Mouse (Mus musculus): ENCODE results near the gene Usf2. TPM values are rescaled to one million over a fixed set of nuclear protein-coding genes. Genes with fewer than 3 reads are reported as not detected.
A peak's percentile ranks its signal among the peaks of the same experiment; 100 is the strongest.
"Not testable (repeated sequence)": the region's sequence is repeated elsewhere in the genome, so short reads cannot be mapped to it uniquely, and the experiment has no call there.

Gene Usf2
- polyA plus RNA-seq, 1 experiment from 2014 or later = 21.9 TPM

DNA sequence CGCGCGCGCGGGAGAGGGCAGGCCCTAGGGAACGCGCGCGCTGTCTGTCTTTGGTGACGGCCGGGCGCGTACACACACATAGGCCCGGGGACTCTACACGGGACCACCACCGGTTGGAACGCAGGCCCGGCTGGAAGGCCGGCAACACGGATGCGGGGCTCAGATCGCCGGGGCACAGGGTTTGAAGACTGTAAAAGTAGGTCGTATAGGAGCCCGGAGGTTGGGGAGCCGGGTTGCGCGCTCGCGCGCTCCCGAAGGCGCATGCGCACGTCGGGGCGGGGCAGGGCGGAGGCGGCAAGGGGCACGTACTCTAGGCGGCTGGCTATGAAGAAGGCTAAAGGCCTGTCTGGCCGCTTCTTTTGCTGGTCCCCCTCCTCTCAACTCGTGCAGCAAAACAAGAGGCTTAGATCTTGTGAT lies 772 bp upstream of the Usf2 start:
- no peaks in the 10 kb centered on the region for H3K9me3 ChIP-seq
- peaks cover 23% of the 10 kb centered on the region for H3K4me1 ChIP-seq
- ATAC-seq (ENCODE audit: insufficient number of reproducible peaks, insufficient read depth, low FRiP score, low TSS enrichment, low read depth) = peak; percentile 18; the same call in 1 of the 2 replicates
- peak overlapping the region; percentile 99 for H3K9ac ChIP-seq
- peak overlapping the region; percentile 71 for H3K4me2 ChIP-seq
- H3K36me3 ChIP-seq = peaks cover 44% of the 10 kb centered on the region
- H3K4me3 ChIP-seq = peak overlapping the region; percentile 91
- H3K27ac ChIP-seq = peak overlapping the region; percentile 98
- under 1% methylated on average over 43 of the region's 43 CpGs for WGBS
- no peaks in the 10 kb centered on the region for H3K27me3 ChIP-seq

DNA sequence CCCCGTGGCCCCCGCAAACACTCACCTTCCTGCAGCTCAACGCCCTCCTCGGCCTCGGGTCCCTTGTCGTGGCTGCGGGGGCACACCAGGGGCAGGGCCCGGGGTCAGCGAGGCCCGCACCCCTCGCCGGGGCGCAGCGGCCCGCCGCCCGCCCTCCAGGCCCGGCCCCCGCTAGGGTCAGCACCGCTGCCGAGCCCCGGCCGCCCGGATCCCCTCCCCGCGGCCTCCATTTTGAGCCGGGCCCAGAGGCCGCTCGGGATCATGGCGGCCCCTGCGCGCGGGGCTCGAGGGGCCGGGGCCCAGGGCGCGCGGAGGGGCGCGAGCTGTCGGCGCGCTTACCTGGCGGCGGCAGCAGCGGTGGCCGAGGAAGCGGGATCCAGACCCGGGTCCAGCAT lies 249 bp downstream of the Usf2 start:
- H3K27ac ChIP-seq = peak overlapping the region; percentile 98
- peak; percentile 12; the same call in 1 of the 2 replicates for ATAC-seq (ENCODE audit: insufficient number of reproducible peaks, insufficient read depth, low FRiP score, low TSS enrichment, low read depth)
- peaks cover 23% of the 10 kb centered on the region for H3K4me1 ChIP-seq
- peak overlapping the region; percentile 82 for H3K4me2 ChIP-seq
- no peaks in the 10 kb centered on the region for H3K27me3 ChIP-seq
- peak overlapping the region; percentile 91 for H3K4me3 ChIP-seq
- peak overlapping the region; percentile 99 for H3K9ac ChIP-seq
- WGBS = 1% methylated on average over 38 of the region's 49 CpGs
- H3K36me3 ChIP-seq = peaks cover 53% of the 10 kb centered on the region
- H3K9me3 ChIP-seq = no peaks in the 10 kb centered on the region

DNA sequence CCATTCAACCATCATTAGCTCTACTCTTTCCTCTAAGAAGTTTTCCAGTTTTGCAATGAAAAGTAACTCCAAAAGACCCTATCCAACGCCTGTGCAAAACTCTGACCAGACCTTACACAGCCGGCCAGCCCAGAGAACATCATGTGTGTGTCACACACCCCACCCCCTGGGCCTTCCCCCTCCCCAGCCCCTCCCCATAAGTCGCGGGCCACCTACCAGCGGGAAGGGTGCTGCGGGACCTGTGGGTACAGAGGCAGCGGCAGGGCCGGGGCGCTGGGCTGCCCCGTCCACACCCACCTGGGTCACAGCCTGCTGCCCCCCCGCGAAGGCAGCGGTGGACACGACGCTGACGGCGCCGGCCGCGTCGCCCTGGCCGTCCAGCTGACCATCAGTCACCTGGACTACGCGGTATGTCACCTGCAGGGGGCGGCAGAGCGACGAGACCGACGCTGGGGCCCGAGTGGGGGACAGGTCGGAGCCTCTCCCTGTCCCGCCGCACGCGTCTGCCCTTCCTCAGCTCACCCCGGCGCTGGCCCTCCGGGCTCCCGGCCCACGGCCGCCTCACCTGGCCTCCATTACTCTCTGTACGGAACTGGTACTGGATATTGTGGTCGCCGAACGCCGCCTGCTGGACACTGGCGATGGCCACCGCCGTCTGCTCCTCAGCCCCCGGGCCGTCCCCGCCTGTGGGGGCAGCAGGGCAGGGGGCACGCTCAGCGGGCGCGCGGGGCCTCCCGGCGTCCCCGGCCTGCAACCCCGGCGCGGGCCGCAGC lies 833 bp downstream of the Usf2 start:
- peak overlapping the region; percentile 99 for H3K9ac ChIP-seq
- H3K27ac ChIP-seq = peak overlapping the region; percentile 98
- H3K4me2 ChIP-seq = peak overlapping the region; percentile 82
- peaks cover 23% of the 10 kb centered on the region for H3K4me1 ChIP-seq
- H3K36me3 ChIP-seq = peaks cover 58% of the 10 kb centered on the region
- no peaks in the 10 kb centered on the region for H3K27me3 ChIP-seq
- H3K9me3 ChIP-seq = no peaks in the 10 kb centered on the region
- WGBS = under 1% methylated on average over 64 of the region's 64 CpGs
- ATAC-seq (ENCODE audit: insufficient number of reproducible peaks, insufficient read depth, low FRiP score, low TSS enrichment, low read depth) = peak; percentile 66
- H3K4me3 ChIP-seq = peak overlapping the region; percentile 91

DNA sequence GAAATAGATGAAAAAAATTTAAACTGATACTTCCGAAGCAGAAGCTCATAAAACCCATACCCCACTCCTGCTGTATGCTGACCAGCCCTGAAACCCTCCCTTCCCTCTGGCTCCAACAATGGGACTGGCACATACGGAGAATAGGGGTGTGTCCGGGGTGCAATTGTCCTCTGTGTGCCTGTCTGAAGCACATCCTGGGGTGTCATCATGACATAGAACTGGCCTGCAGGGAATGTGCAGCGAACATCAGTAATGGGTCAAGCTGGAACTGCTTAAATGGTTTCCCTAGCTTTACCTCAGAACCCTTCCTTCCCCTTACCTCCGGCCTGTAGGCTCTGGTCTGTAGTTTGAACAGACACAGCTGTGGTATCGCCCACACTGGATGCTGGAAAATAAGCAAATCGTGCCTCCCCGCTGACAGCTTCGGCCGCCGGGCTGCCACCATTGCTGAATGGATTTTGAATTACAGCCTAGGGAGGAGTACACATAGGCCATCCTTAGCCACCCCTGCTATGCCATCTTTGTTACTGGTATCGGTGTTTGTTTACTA lies 1.6 kb downstream of the Usf2 start:
- peaks cover 23% of the 10 kb centered on the region for H3K4me1 ChIP-seq
- peaks cover 65% of the 10 kb centered on the region for H3K36me3 ChIP-seq
- H3K4me3 ChIP-seq = peak overlapping the region; percentile 91
- peak overlapping the region; percentile 82 for H3K4me2 ChIP-seq
- WGBS = 83% methylated on average over 12 of the region's 12 CpGs
- H3K27me3 ChIP-seq = no peaks in the 10 kb centered on the region
- no peak for ATAC-seq (ENCODE audit: insufficient number of reproducible peaks, insufficient read depth, low FRiP score, low TSS enrichment, low read depth)
- no peak overlapping the region for H3K27ac ChIP-seq
- H3K9me3 ChIP-seq = no peaks in the 10 kb centered on the region
- H3K9ac ChIP-seq = peak overlapping the region; percentile 99

DNA sequence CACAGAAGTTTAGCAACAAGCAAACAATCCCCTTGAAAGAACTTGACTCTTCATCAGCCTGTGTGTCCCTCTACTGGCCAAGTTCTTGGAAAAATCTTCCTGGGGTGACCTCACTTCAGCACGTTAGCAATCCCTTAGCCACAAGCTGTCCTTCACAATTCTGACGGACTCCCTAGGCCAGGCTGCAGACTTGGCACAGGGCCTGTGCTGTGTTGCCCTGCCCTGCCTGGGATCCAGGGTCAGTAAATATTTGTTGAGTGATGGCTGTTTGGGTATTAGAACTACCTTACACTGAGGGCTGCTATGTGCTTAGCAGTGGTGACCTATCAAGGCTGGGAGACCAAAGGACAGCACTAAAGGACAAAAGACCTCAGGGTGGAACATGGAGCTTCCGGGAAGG lies 2.6 kb downstream of the Usf2 start:
- 89% methylated on average over 3 of the region's 3 CpGs for WGBS
- H3K36me3 ChIP-seq = peaks cover 68% of the 10 kb centered on the region

DNA sequence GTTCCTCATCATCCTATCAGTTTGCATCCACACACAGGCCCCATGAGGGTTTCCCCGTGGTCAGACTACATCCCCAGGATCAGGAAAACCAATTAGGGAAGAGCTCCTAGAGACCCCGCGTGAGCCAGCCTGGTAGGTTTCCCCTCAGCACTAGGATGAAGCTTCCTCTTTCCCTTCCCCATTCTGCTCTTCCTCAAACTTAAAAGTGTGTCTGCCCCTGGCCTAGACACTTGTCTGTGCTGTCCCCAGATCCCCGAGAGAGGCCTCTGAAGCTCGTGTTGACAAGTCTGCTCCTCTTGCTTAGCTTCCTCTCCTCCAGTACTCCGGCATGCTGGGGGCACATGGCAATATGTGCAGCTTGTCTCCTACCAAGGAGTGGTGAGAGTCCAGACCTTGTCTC lies 3.1 kb downstream of the Usf2 start:
- Histone ChIP-seq H3K27me3 (no peaks in the 10 kb centered on the region), H3K36me3 (peaks cover 66% of the 10 kb centered on the region)
- no peak for ATAC-seq (ENCODE audit: insufficient number of reproducible peaks, insufficient read depth, low FRiP score, low TSS enrichment, low read depth)

More for the DNA sequence above, 2.6 kb downstream of the Usf2 start:
- H3K27ac ChIP-seq = no peak overlapping the region
- no peak overlapping the region for H3K4me3 ChIP-seq
- H3K4me2 ChIP-seq = no peak overlapping the region
- no peak for ATAC-seq (ENCODE audit: insufficient number of reproducible peaks, insufficient read depth, low FRiP score, low TSS enrichment, low read depth)
- no peaks in the 10 kb centered on the region for H3K27me3 ChIP-seq
- no peaks in the 10 kb centered on the region for H3K9me3 ChIP-seq
- 0 out of 2 replicates have a peak overlapping the region, but pooled peaks have one; percentile 27 for H3K9ac ChIP-seq
- H3K4me1 ChIP-seq = peaks cover 23% of the 10 kb centered on the region

DNA sequence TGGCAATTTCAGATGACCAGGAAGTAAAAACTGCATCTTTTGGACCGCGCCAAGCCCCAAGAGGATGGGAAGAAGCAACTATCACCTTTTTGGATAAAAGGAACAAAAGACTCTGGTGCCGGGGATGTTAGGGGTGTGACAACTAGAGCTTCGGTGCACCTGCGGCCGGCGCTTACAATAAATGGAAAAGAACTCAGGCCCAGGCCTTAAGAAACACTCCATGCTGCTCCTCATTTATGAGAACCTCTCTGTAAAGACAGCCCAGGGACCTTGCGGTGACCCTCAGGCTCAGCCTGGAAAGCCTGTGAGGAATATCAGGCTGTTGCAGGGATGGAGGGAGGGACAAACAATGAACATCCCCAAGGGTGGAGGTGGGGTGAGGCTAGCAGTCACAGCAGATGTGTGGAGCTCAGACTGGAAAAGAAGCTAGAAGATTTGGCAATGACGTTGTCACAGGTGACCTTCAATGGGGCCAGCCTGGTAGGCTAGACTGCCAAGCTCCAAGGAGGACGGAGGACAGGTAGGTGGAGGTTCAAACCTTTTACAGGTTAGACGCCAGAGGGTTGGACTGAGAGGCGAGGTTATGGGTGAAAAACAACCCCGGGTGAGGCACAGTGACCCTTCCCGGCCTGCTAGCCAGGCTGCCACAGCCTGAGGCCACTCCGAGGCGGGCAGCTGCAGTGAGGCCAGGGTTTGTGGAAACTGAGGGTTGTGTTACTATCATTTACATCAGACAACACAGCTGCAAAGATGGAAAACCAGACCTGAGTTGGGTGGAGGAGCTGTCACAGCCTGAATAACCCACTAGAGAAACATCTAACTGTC lies 4.0 kb downstream of the Usf2 start:
- no peaks in the 10 kb centered on the region for H3K27me3 ChIP-seq
- WGBS = 93% methylated on average over 16 of the region's 16 CpGs
- peaks cover 10% of the 10 kb centered on the region for H3K4me1 ChIP-seq
- no peak overlapping the region for H3K4me3 ChIP-seq
- H3K4me2 ChIP-seq = no peak overlapping the region
- peaks cover 63% of the 10 kb centered on the region for H3K36me3 ChIP-seq
- H3K9me3 ChIP-seq = no peaks in the 10 kb centered on the region
- no peak for ATAC-seq (ENCODE audit: insufficient number of reproducible peaks, insufficient read depth, low FRiP score, low TSS enrichment, low read depth)
- H3K27ac ChIP-seq = no peak overlapping the region
- no peak overlapping the region for H3K9ac ChIP-seq

More for the DNA sequence above, 3.1 kb downstream of the Usf2 start:
- H3K27ac ChIP-seq = no peak overlapping the region
- 88% methylated on average over 6 of the region's 6 CpGs for WGBS
- no peak overlapping the region for H3K4me2 ChIP-seq
- 0 out of 2 replicates have a peak overlapping the region, but pooled peaks have one; percentile 27 for H3K9ac ChIP-seq
- no peaks in the 10 kb centered on the region for H3K9me3 ChIP-seq
- peaks cover 17% of the 10 kb centered on the region for H3K4me1 ChIP-seq
- no peak overlapping the region for H3K4me3 ChIP-seq

DNA sequence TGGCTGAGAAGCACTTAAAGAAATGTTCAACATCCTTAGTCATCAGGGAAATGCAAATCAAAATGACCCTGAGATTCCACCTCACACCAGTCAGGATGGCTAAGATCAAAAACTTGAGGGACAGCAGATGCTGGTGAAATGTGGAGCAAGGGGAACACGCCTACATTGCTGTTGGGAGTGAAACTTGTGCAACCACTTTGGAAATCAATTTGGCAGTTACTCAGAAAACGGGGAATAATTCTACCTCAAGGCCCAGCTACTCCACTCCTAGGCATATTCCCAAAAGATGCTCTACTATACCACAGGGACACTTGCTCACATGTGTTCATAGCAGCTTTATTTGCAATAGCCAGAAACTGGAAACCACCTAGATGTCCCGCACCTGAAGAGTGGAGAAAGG lies 6.7 kb downstream of the Usf2 start:
- H3K4me3 ChIP-seq; H3K4me2 ChIP-seq; H3K27ac ChIP-seq; H3K27me3 ChIP-seq; H3K9me3 ChIP-seq; ATAC-seq (ENCODE audit: insufficient number of reproducible peaks, insufficient read depth, low FRiP score, low TSS enrichment, low read depth); H3K9ac ChIP-seq; H3K4me1 ChIP-seq: not testable (repeated sequence)
- H3K36me3 ChIP-seq = peaks cover 75% of the 10 kb centered on the region
- 90% methylated on average over 3 of the region's 3 CpGs for WGBS

DNA sequence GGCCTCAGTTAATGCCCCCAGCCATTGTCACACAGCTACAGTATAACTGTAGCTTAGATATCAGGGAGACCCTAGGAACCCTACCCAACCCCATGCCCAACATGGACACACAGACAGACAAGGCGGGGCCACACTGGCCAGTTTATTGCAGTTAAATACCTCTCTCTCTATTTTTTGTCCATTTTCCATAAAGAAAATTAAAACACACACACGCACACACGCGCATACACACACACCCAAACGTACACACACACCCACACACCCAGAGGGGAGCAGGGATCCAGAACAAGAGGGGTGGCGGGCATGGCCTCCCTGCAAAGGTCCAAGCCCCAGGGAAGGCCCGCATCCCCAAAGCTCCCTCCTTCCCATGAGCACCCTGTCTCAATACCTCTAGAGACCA lies 10.7 kb downstream of the Usf2 start:
- ATAC-seq (ENCODE audit: insufficient number of reproducible peaks, insufficient read depth, low FRiP score, low TSS enrichment, low read depth) = no peak
- WGBS = 90% methylated on average over 7 of the region's 7 CpGs
- Histone ChIP-seq H3K9me3 (no peaks in the 10 kb centered on the region), H3K9ac (no peak overlapping the region), H3K4me1 (no peaks in the 10 kb centered on the region), H3K27ac (no peak overlapping the region), H3K27me3 (no peaks in the 10 kb centered on the region), H3K36me3 (peaks cover 37% of the 10 kb centered on the region), H3K4me2 (no peak overlapping the region), H3K4me3 (no peak overlapping the region)

DNA sequence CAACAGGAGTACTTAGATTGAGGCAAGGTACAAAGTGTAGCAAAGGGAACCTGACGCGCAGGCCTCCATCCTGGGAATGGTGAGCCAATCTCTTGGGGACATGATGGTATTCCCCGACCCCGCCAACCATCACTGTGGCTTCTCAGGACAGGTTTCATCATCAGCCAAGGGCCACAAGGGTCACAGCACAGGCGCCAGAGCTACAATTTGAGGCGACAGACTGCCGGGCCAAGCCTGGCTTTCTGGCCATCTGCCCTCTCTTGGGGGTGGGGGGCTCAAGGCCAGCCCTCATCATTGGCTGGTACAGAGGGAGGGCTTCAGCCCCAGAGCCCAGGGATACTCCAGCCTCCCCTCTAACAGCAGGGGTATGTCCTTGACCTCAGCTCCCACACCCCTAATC lies 11.1 kb downstream of the Usf2 start:
- H3K27ac ChIP-seq; H3K9ac ChIP-seq; H3K4me1 ChIP-seq; H3K9me3 ChIP-seq; ATAC-seq (ENCODE audit: insufficient number of reproducible peaks, insufficient read depth, low FRiP score, low TSS enrichment, low read depth); H3K27me3 ChIP-seq; H3K4me3 ChIP-seq; H3K4me2 ChIP-seq: not testable (repeated sequence)
- H3K36me3 ChIP-seq = peaks cover 32% of the 10 kb centered on the region
- 89% methylated on average over 7 of the region's 7 CpGs for WGBS

DNA sequence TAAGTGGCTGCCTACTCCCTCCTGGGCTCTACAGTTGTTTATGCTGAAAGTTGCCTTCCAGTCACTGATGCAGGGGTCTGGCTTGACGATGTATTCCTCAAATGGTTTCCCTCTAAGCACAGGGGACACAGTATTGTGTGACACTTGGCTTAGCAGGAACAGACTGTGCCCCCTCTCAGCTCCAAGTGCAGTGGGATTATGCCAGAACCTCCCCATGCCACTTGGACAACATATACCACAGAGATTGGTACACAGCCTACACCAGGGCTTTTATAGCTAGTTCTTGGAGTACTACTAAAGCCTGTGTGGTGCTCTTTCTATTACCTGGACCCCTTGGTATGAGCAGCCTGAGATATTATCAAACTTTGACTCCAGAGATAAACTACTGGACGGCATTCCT lies 11.9 kb downstream of the Usf2 start:
- WGBS = 60% methylated on average over 2 of the region's 2 CpGs
- H3K4me2 ChIP-seq; H3K9me3 ChIP-seq; ATAC-seq (ENCODE audit: insufficient number of reproducible peaks, insufficient read depth, low FRiP score, low TSS enrichment, low read depth); H3K9ac ChIP-seq; H3K4me1 ChIP-seq; H3K27me3 ChIP-seq; H3K4me3 ChIP-seq; H3K27ac ChIP-seq: not testable (repeated sequence)
- H3K36me3 ChIP-seq = peaks cover 26% of the 10 kb centered on the region
